Mouse (Mus musculus) layer of hippocampus, adult 8-10 months (tissue): ENCODE measurements around the gene Vav3. TPM values are rescaled to one million over a fixed set of nuclear protein-coding genes. Genes with fewer than 3 reads are reported as not detected.
A peak's percentile ranks its signal among the peaks of the same experiment; 100 is the strongest.

Source experiments
- DNase-seq, 2 experiments: peaks; one replicate each; pipeline ENCODE4 v3.0.0; 2022; ENCODE audit warnings: low spot score in 2 of 2
- total RNA-seq, 4 experiments: library from RNA; stranded (reverse); gene quantifications; 2 replicates each; pipeline ENCODE4 v1.2.4; 2022

The Vav3 gene
- total RNA-seq, 4 experiments from 2014 or later, result 12.2 to 18.1 (median 14.8) TPM

DNA sequence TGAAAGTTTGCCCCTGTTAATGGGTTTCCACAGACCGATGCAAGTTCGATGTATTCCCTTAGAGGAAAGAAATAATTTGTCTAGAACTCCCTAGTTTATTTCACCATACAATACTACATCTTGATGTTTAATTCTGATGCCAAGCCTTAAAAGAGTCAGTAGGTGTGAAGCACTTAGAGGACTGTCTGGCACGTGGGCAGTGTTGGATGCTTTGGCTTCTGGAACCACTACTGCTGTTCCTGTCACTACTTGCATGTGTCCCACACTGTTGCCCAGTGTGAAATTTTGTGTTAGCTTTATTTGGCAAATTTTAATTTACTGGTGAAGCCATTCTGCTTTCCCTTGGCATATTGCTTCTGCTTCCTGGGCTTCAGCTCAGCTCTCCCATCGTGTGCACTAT lies 331.3 kb downstream of the Vav3 start:
- peak; percentile 14 to 16 for DNase-seq

GRCm38 (mm10) chr3:109672925-109673324 lies 332.5 kb downstream of the Vav3 start:
- DNase-seq, result no peak

DNA sequence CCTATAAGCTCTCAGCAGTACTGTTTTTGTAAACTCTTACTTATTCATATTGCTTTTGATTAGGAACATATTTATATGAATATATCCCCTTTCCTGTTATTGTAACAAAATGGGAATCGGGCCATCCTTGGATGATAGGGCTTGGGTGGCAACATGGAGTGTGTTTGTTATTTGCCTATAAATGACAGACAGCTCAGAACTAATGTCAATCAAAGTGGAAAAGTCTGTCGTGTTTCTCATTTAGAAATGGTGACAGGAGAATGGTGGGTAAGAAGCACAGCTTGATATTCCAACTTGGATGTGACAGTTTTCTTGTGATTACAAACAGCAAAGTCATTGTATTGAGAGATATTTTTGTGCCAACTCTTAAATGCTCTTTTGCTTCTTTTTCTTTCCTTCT lies 339.8 kb downstream of the Vav3 start:
- no peak for DNase-seq

DNA sequence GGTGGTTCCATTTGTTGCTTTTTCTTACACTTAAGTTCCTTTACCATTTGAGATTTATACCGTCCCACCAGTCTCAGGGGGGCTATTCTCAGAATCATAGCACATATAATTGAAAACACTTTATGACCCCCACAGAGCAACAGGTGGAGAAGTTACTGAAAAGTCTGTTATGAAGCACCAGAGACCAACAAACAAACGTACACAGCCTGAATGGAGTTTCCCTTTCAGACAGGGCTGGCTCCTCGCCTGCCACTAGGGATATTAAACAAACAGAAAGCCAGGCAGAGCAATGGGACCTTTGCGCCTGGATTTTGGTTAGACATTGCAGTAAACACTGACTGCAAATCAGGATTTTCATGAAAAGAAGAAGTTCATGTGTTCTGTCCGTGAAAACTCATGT lies 341.4 kb downstream of the Vav3 start:
- no peak for DNase-seq

DNA sequence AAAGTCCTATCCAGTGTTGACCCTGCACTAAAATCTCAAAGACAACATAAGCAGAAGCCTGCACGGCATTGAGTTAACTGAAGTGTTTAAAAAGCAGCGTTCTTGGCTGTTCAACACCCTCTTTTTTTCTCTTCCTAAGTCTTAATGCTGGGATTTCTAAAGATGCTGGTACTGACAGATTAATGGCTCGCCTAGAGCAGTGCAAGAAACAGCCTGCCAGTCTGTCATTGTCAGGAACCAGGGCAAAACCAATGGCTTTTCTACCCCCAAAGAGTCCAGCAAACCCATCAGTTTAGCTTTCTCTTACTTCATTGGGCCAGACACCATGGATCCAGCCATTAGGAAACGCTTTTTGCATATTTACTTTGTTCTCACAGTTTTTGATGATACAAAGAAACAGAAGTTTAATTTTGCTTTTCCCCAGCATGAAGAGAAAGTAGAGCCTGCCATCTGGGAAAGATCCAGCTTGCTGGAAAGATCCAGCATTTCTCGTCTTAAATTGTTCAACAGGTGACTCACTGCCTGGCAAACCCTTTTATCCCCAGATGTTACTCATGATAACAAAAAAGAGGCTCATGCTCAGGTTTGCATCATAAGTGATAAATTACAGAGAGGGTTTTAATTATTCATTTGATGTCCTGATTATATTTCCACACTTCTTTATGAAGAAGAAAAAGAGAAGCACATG lies 343.3 kb downstream of the Vav3 start:
- peak; percentile 19 to 32 for DNase-seq

GRCm38 (mm10) chr3:109690566-109690965 lies 350.1 kb downstream of the Vav3 start:
- DNase-seq, result no peak

GRCm38 (mm10) chr3:109692613-109693012 lies 352.2 kb downstream of the Vav3 start:
- DNase-seq, result no peak

DNA sequence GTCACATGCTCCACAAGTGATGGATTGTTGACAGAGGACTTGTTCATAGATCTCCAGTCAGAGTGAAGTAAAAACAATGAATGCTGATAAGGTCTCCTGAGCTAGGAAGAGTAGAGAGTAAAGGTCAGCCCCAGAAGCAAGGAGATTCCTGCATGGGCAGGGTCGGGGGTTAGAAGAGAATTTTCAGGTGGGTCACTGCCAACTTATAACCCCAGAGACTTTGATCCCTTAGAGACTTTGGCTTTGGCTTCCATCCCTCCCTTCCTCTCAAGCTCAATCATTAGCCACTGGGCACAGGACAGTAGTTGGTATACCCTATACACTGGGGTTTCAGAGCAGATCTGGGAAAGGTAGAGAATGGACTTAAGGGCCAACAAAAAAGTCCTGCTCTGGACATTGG lies 360.8 kb downstream of the Vav3 start:
- DNase-seq, result no peak

DNA sequence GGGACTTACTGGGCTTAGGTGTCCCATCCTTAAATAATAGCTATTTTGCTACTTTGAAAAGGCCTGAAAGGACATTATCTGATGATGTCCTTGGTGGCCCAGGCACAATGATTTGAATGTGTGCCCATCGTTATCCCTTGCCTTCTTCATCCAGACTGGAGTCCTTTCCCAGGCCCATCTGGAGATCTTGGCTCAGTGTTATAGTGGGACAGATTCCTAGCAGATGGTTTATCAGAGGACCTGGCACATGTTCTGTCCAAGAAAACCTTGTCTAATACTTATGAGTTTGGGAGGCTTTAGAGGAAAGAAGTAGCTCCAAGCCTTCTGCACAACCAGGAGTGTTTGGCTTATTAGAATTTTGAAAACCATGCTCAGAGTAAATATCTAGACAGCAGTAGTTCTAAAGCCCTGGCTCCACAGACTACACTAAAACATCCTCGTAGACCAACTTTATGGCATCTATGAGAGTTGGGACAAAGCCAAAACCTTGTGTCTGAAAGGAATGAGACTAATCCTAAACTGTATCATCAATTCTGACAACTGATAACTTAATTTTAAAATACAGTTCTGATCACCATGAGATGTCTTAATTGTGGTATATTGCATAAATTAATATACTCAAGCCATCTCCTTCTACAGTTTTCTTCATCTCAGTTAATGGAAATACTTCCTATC lies 367.5 kb downstream of the Vav3 start:
- peak; percentile 23 to 44 for DNase-seq

DNA sequence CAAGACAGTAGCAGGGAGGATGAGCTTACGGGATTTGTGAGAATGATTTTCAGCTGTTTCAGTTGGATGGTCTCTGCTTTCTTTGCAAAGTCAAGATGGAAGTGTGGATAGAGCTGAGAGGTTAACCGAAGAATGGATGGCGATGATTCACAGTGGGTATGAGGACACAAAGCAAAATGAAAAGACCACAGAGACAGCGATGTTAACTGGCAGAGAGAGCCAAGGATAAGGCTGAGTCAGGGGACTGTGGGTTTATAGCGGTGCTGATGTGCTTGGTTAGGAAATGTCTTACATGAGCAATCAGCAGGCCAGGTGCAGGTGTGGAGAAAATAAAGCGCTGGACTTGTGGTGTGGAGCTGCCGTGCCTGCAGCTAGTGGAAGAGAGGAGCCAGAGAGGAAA lies 371.3 kb downstream of the Vav3 start:
- DNase-seq, result no peak

GRCm38 (mm10) chr3:109714476-109714875 lies 374.0 kb downstream of the Vav3 start:
- no peak for DNase-seq

GRCm38 (mm10) chr3:109721753-109722152 lies 381.3 kb downstream of the Vav3 start:
- no peak for DNase-seq

DNA sequence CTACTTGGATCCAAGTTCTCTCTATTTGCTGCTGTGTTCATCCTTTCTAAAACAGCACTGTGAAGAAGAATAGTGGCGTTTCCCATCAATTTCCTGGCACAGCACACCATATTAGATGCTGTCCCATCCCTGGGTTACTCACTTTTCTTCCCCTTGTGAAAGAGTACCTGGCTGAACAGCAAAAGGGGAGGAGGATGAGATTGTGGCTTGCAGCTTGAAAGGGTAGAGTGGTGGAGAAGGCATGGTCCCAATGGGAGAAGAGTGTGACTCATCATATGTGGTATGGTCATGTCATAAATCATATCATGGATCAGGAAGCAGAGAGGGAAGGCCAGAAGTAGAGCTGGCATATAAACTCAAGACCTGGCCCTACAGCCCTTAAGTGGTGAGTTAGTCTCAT lies 386.3 kb downstream of the Vav3 start:
- no peak for DNase-seq

DNA sequence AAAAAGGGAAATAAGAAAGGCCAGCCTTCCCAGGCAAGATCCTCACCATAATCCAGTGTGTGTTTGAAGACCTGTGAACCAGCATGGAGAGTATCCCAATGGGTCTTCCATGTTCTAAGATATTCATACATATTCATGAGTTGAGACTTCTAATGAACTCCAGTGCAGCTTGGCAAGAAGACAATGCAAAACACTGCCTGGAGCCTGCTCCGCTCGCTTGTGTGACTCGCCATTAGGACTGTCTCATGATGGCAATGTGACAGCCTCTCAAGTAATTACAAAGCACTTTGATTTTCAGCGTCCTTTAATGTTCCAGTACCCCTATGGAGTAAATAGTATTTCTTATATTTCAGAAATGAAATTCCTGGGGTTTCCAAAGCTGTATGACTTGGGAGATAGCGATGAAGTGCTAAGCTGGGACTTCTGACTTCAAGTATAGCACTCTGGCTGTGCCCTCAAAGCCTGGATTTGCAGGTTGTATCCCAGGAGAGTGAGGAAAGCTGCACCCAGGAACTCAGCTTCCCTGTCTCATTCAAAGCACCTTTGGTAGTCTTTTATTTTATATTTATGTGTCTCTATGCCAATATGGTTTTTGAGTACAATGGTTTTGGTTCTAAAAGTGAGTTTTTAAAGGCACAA lies 391.3 kb downstream of the Vav3 start:
- DNase-seq, result no peak

DNA sequence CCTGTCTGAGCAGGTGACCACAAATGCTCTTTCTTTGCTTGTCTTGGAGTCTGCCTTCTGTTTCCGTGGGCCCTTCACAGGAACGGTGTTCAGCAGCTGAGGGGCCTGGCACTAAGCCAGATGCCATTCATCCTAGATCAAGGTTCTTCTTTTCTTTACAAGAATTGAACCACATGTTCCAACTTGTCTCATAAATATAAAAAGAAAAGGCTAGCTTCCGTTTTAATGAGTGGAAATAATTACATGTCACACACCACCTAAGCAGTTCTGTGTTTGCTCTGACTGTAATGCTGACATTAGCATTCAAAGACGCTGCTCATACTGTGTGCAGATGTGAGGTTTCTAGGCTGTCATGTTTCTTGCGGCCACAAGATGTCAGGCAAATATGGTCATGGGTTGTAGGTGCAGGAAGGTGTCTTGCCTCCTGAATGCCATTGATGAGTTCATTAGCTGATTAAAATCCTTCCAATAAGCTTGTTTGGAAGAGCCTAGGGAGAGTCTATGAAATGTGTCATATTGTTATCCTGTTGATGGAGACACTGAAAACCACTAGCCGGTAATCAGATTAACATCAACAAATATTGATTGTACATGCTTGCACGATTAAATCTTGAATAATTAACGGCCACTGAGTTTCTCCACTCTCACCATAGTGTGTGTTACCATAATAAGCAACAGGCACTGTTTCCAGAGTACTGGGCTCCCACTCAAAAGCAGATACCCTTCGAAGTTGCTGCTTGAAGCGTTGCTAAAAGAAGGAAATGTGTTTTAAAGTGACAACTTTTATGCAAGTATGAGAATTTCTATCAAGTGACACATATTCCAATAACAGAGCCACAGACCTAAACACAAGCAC lies 392.1 kb downstream of the Vav3 start:
- DNase-seq, result peak in 1 of 2 experiments; percentile 14

Other genes starting within 250 kb of the Vav3 start
- 1 to 10 TPM; 2.6 to 3.5 (median 3.3) TPM for gene Slc25a24, start 217.5 kb upstream of the Vav3 start, total RNA-seq